30 mouse cellular contexts compared by ENCODE assay signal in genomic region chr1:21323996-21324574, GRCm38 (mm10). TPM values are rescaled to one million over a fixed set of nuclear protein-coding genes. Genes with fewer than 3 reads are reported as not detected.
A peak's percentile ranks its signal among the peaks of the same experiment; 100 is the strongest.
DNase-seq lines count a peak whose midpoint lies in the region; ATAC-seq and TF ChIP-seq lines count a peak whose summit lies in the region.
"Had no signal": no experiment of that assay in that cellular context is flagged by ENCODE, and none has a peak within 500 bp of the region (broad histone marks: within the 10 kb centered on the region; RNA-seq: fewer than 3 reads in every experiment).

No protein-coding gene starts in this region.

- H3K4me3 ChIP-seq in hindbrain, postnatal 0 days (ENCODE audit: low read length) = no peak overlapping the region
- H3K4me3 ChIP-seq in hindbrain, embryonic 14.5 days (replicated peaks; ENCODE audit: low read length) = no peak overlapping the region
- no peak overlapping the region for H3K4me3 ChIP-seq in neural tube, embryonic 15.5 days (replicated peaks)
- H3K4me3 ChIP-seq in midbrain, embryonic 15.5 days = no peak overlapping the region
- no peak overlapping the region for H3K4me3 ChIP-seq in stomach, postnatal 0 days (ENCODE audit: low read depth, low read length)
- H3K4me3 ChIP-seq: embryonic facial prominence, embryonic 15.5 days; gastrocnemius, adult 2 months; heart, embryonic 13.5 days; kidney, embryonic 15.5 days; limb, embryonic 12.5 days; lung, embryonic 15.5 days had no signal

- no peak overlapping the region for H3K4me2 ChIP-seq in hindbrain, postnatal 0 days (ENCODE audit: low read depth, low read length)
- H3K4me2 ChIP-seq in hindbrain, embryonic 14.5 days (replicated peaks) = no peak overlapping the region
- H3K4me2 ChIP-seq in neural tube, embryonic 15.5 days = no peak overlapping the region
- no peak overlapping the region for H3K4me2 ChIP-seq in midbrain, embryonic 15.5 days
- no peak overlapping the region for H3K4me2 ChIP-seq in stomach, postnatal 0 days (replicated peaks; ENCODE audit: low read depth)
- H3K4me2 ChIP-seq: embryonic facial prominence, embryonic 15.5 days; heart, embryonic 13.5 days; kidney, embryonic 15.5 days; limb, embryonic 12.5 days; lung, embryonic 15.5 days had no signal

- H3K9ac ChIP-seq in hindbrain, postnatal 0 days (replicated peaks; ENCODE audit: low read length) = no peak overlapping the region
- H3K9ac ChIP-seq in hindbrain, embryonic 14.5 days = no peak overlapping the region
- no peak overlapping the region for H3K9ac ChIP-seq in neural tube, embryonic 15.5 days (replicated peaks)
- H3K9ac ChIP-seq in midbrain, embryonic 15.5 days = no peak overlapping the region
- H3K9ac ChIP-seq in stomach, postnatal 0 days (ENCODE audit: low read length) = no peak overlapping the region
- H3K9ac ChIP-seq: embryonic facial prominence, embryonic 15.5 days; heart, embryonic 13.5 days; kidney, embryonic 15.5 days; limb, embryonic 12.5 days; liver, embryonic 14.5 days; lung, embryonic 15.5 days had no signal

- no peaks in the 10 kb centered on the region for H3K36me3 ChIP-seq in hindbrain, postnatal 0 days (ENCODE audit: insufficient read depth, low read length)
- no peaks in the 10 kb centered on the region for H3K36me3 ChIP-seq in hindbrain, embryonic 14.5 days (replicated peaks; ENCODE audit: control insufficient read depth, insufficient read depth)
- H3K36me3 ChIP-seq in neural tube, embryonic 15.5 days = no peaks in the 10 kb centered on the region
- H3K36me3 ChIP-seq in midbrain, embryonic 15.5 days (replicated peaks) = no peaks in the 10 kb centered on the region
- no peaks in the 10 kb centered on the region for H3K36me3 ChIP-seq in stomach, postnatal 0 days (ENCODE audit: control insufficient read depth, insufficient read depth, low read length)
- H3K36me3 ChIP-seq: embryonic facial prominence, embryonic 15.5 days; heart, embryonic 13.5 days; kidney, embryonic 15.5 days; limb, embryonic 12.5 days; lung, embryonic 15.5 days had no signal

- H3K9me3 ChIP-seq in hindbrain, postnatal 0 days (ENCODE audit: low read length) = no peaks in the 10 kb centered on the region
- no peaks in the 10 kb centered on the region for H3K9me3 ChIP-seq in hindbrain, embryonic 14.5 days (ENCODE audit: control insufficient read depth, low read length)
- H3K9me3 ChIP-seq in neural tube, embryonic 15.5 days (replicated peaks) = no peaks in the 10 kb centered on the region
- no peaks in the 10 kb centered on the region for H3K9me3 ChIP-seq in midbrain, embryonic 15.5 days
- H3K9me3 ChIP-seq in stomach, postnatal 0 days (ENCODE audit: control insufficient read depth, low read length) = no peaks in the 10 kb centered on the region
- H3K9me3 ChIP-seq: embryonic facial prominence, embryonic 15.5 days; kidney, embryonic 15.5 days; limb, embryonic 12.5 days; lung, embryonic 15.5 days had no signal

- peak; percentile 16 for DNase-seq in hindbrain, postnatal 0 days (ENCODE audit: low spot score)
- no peak for DNase-seq in hindbrain, embryonic 14.5 days (ENCODE audit: low spot score)
- DNase-seq in neural tube, embryonic 10.5 days (ENCODE audit: extremely low spot score, low spot score) = no peak
- peak; percentile 33 for DNase-seq in stomach, postnatal 0 days (ENCODE audit: low spot score)
- DNase-seq in cerebellum, adult 11 months = no peak
- DNase-seq in thymus, postnatal 36 days = no peak
- DNase-seq: adrenal gland, postnatal 36 days; cerebellum, adult 2 months; cerebellum, postnatal 36 days; gastrocnemius, adult 2 months; heart, postnatal 36 days; lung, postnatal 4 days; retina, postnatal 1 day; right cerebral cortex, postnatal 4 days; thymus, adult 2 months had no signal

- H3K4me1 ChIP-seq in hindbrain, postnatal 0 days (ENCODE audit: insufficient read depth, low read length) = no peaks in the 10 kb centered on the region
- H3K4me1 ChIP-seq in hindbrain, embryonic 14.5 days (replicated peaks; ENCODE audit: control insufficient read depth, insufficient read depth, low read length) = no peaks in the 10 kb centered on the region
- peaks cover 6% of the 10 kb centered on the region; the same call in 1 of the 2 replicates for H3K4me1 ChIP-seq in neural tube, embryonic 15.5 days
- H3K4me1 ChIP-seq in midbrain, embryonic 15.5 days = 0 out of 2 replicates have a peak, but pooled peaks cover 9% of the 10 kb centered on the region
- no peaks in the 10 kb centered on the region for H3K4me1 ChIP-seq in stomach, postnatal 0 days (replicated peaks; ENCODE audit: control insufficient read depth, insufficient read depth)
- H3K4me1 ChIP-seq: embryonic facial prominence, embryonic 15.5 days; heart, embryonic 13.5 days; kidney, embryonic 15.5 days; limb, embryonic 12.5 days; lung, embryonic 15.5 days had no signal

- H3K27ac ChIP-seq in hindbrain, postnatal 0 days = no peak overlapping the region
- no peak overlapping the region for H3K27ac ChIP-seq in hindbrain, embryonic 14.5 days
- no peak overlapping the region for H3K27ac ChIP-seq in neural tube, embryonic 15.5 days (replicated peaks)
- H3K27ac ChIP-seq in midbrain, embryonic 15.5 days = no peak overlapping the region
- no peak overlapping the region for H3K27ac ChIP-seq in stomach, postnatal 0 days (replicated peaks)
- H3K27ac ChIP-seq: embryonic facial prominence, embryonic 15.5 days; gastrocnemius, adult 2 months; heart, embryonic 13.5 days; kidney, embryonic 15.5 days; limb, embryonic 12.5 days; liver, embryonic 14.5 days; lung, embryonic 15.5 days had no signal

- ATAC-seq in hindbrain, postnatal 0 days = peak; percentile 51; the same call in 1 of the 2 replicates
- no peak; the same call in 1 of the 2 replicates for ATAC-seq in hindbrain, embryonic 14.5 days (ENCODE audit: low FRiP score)
- ATAC-seq in neural tube, embryonic 15.5 days (ENCODE audit: low FRiP score) = peak; percentile 70; the same call in 1 of the 2 replicates
- peak; percentile 60; the same call in 1 of the 2 replicates for ATAC-seq in midbrain, embryonic 15.5 days (replicated peaks)
- peak; percentile 72; the same call in 1 of the 2 replicates for ATAC-seq in stomach, postnatal 0 days (ENCODE audit: low FRiP score, low TSS enrichment)
- ATAC-seq: Patski had no signal

- 17% methylated on average over 1 of the region's 1 CpGs for WGBS in hindbrain, postnatal 0 days
- 38% methylated on average over 1 of the region's 1 CpGs for WGBS in hindbrain, embryonic 14.5 days
- WGBS in neural tube, embryonic 15.5 days = 10% methylated on average over 1 of the region's 1 CpGs
- WGBS in midbrain, embryonic 15.5 days = 17% methylated on average over 1 of the region's 1 CpGs
- whole genome bisulfite sequencing in stomach, postnatal 0 days = 35% methylated on average over 1 of the region's 1 CpGs

- no peak for TF ChIP-seq EP300 in stomach, postnatal 0 days (optimal IDR thresholded peaks at IDR 0.05)

- TF ChIP-seq CTCF in hindbrain, postnatal 0 days (IDR thresholded peaks at IDR 0.05; ENCODE audit: low read depth) = no peak
- TF ChIP-seq CTCF in stomach, postnatal 0 days (IDR thresholded peaks at IDR 0.05; ENCODE audit: low read depth) = no peak

- no peaks in the 10 kb centered on the region for H3K27me3 ChIP-seq in hindbrain, postnatal 0 days (ENCODE audit: insufficient read depth, low read length)
- no peaks in the 10 kb centered on the region for H3K27me3 ChIP-seq in hindbrain, embryonic 14.5 days (ENCODE audit: control insufficient read depth, insufficient read depth, low read length)
- no peaks in the 10 kb centered on the region for H3K27me3 ChIP-seq in neural tube, embryonic 15.5 days (replicated peaks)
- no peaks in the 10 kb centered on the region for H3K27me3 ChIP-seq in midbrain, embryonic 15.5 days (replicated peaks)
- no peaks in the 10 kb centered on the region for H3K27me3 ChIP-seq in stomach, postnatal 0 days (ENCODE audit: control insufficient read depth, insufficient read depth, low read length)
- H3K27me3 ChIP-seq: embryonic facial prominence, embryonic 15.5 days; heart, embryonic 13.5 days; kidney, embryonic 15.5 days; limb, embryonic 12.5 days; lung, embryonic 15.5 days had no signal

RNA-seq across cellular contexts. Expression of gene Khdc1a, which starts 25.4 kb away (rescaled TPM):
- total RNA-seq in hindbrain, postnatal 0 days (2014; rRNA removed) = not detected in 2 replicates
- polyA plus RNA-seq in hindbrain, postnatal 0 days (2015; fragmentation: Nextera tagmentation; extraction: Ambion mirVana) = not detected in 2 replicates
- not detected in 2 replicates for polyA plus RNA-seq in hindbrain, embryonic 14.5 days (2014; fragmentation: Nextera tagmentation; extraction: Ambion mirVana)
- 2.2 TPM in 1 of 2 replicates, not detected in the other for polyA plus RNA-seq in neural tube, embryonic 15.5 days (2015; fragmentation: Nextera tagmentation; extraction: Ambion mirVana)
- polyA plus RNA-seq in midbrain, embryonic 15.5 days (2015; fragmentation: Nextera tagmentation; extraction: Ambion mirVana) = not detected in 2 replicates
- 0.05 and 0.12 TPM in 2 replicates for polyA plus RNA-seq in stomach, postnatal 0 days (2015; fragmentation: Nextera tagmentation; extraction: Ambion mirVana)
- total RNA-seq: adrenal gland, postnatal 36 days; ES-E14; gastrocnemius, adult 2 months; granulocyte monocyte progenitor cell, adult 5-6 weeks; heart, postnatal 36 days; layer of hippocampus, adult 18-20 months; layer of hippocampus, postnatal 25 days; left cerebral cortex, postnatal 10 days had no signal
- polyA plus RNA-seq: cerebellum, adult 2 months; embryonic facial prominence, embryonic 15.5 days; kidney, embryonic 15.5 days; limb, embryonic 12.5 days; liver, embryonic 14.5 days; Patski had no signal

RNA-seq across cellular contexts. Expression of gene Khdc1c, which starts 44.0 kb away (rescaled TPM):
- total RNA-seq in hindbrain, postnatal 0 days (2014; rRNA removed) = not detected in 2 replicates
- polyA plus RNA-seq in hindbrain, postnatal 0 days (2015; fragmentation: Nextera tagmentation; extraction: Ambion mirVana) = not detected in 2 replicates
- not detected in 2 replicates for polyA plus RNA-seq in hindbrain, embryonic 14.5 days (2014; fragmentation: Nextera tagmentation; extraction: Ambion mirVana)
- polyA plus RNA-seq in neural tube, embryonic 15.5 days (2015; fragmentation: Nextera tagmentation; extraction: Ambion mirVana) = not detected in 2 replicates
- polyA plus RNA-seq in midbrain, embryonic 15.5 days (2015; fragmentation: Nextera tagmentation; extraction: Ambion mirVana) = not detected in 2 replicates
- not detected in 2 replicates for polyA plus RNA-seq in stomach, postnatal 0 days (2015; fragmentation: Nextera tagmentation; extraction: Ambion mirVana)
- total RNA-seq: adrenal gland, postnatal 36 days; ES-E14; gastrocnemius, adult 2 months; granulocyte monocyte progenitor cell, adult 5-6 weeks; heart, postnatal 36 days; layer of hippocampus, adult 18-20 months; layer of hippocampus, postnatal 25 days; left cerebral cortex, postnatal 10 days had no signal
- polyA plus RNA-seq: cerebellum, adult 2 months; embryonic facial prominence, embryonic 15.5 days; heart, embryonic 13.5 days; kidney, embryonic 15.5 days; limb, embryonic 12.5 days; liver, embryonic 14.5 days; lung, embryonic 15.5 days; Patski; thymus, adult 2 months had no signal

RNA-seq across cellular contexts. Expression of gene Khdc1b, which starts 59.3 kb away (rescaled TPM):
- total RNA-seq in hindbrain, postnatal 0 days (2014; rRNA removed) = not detected in 2 replicates
- 0.10 TPM in 1 of 2 replicates, not detected in the other for polyA plus RNA-seq in hindbrain, postnatal 0 days (2015; fragmentation: Nextera tagmentation; extraction: Ambion mirVana)
- polyA plus RNA-seq in hindbrain, embryonic 14.5 days (2014; fragmentation: Nextera tagmentation; extraction: Ambion mirVana) = 0.16 TPM in 1 of 2 replicates, not detected in the other
- not detected in 2 replicates for polyA plus RNA-seq in neural tube, embryonic 15.5 days (2015; fragmentation: Nextera tagmentation; extraction: Ambion mirVana)
- 0.14 TPM in 1 of 2 replicates, not detected in the other for polyA plus RNA-seq in midbrain, embryonic 15.5 days (2015; fragmentation: Nextera tagmentation; extraction: Ambion mirVana)
- 0.04 TPM in 2 replicates for polyA plus RNA-seq in stomach, postnatal 0 days (2015; fragmentation: Nextera tagmentation; extraction: Ambion mirVana)
- total RNA-seq: adrenal gland, postnatal 36 days; ES-E14; gastrocnemius, adult 2 months; granulocyte monocyte progenitor cell, adult 5-6 weeks; heart, postnatal 36 days; layer of hippocampus, adult 18-20 months; layer of hippocampus, postnatal 25 days; left cerebral cortex, postnatal 10 days had no signal
- polyA plus RNA-seq: cerebellum, adult 2 months; heart, embryonic 13.5 days; kidney, embryonic 15.5 days; liver, embryonic 14.5 days; Patski; urinary bladder, adult 2 months had no signal

Comparison
In these comparisons a context has a peak if more than half of its experiments do, and no peak if none do; other contexts are left out.
1. DNase-seq: peak in hindbrain, postnatal 0 days (single experiment) and stomach, postnatal 0 days (single experiment); none in hindbrain, embryonic 14.5 days (single experiment), neural tube, embryonic 10.5 days (single experiment), cerebellum, adult 11 months (single experiment) and thymus, postnatal 36 days (0 of 2).